Mouse (Mus musculus) neural tube, embryonic 12.5 days (tissue): ENCODE measurements around the gene Nuak1. TPM values are rescaled to one million over a fixed set of nuclear protein-coding genes. Genes with fewer than 3 reads are reported as not detected.
"Not testable (repeated sequence)": the region's sequence is repeated elsewhere in the genome, so short reads cannot be mapped to it uniquely, and the experiment has no call there.

Source experiments
- ATAC-seq: fragments of 200-750 bp; cut with Nextera tagmentation; 2 replicates; pipeline ENCODE4 v1.8.0; 2017; ENCODE audit warnings: low read depth, mild to moderate bottlenecking, moderate TSS enrichment, moderate library complexity; ENCODE audit not compliant: low FRiP score
- H3K27ac ChIP-seq: fragments of 300-500 bp; sonication (generic); 2 replicates; pipeline ENCODE4 v1.5.1; 2016
- H3K27me3 ChIP-seq: fragments of 300-500 bp; sonication (generic); replicated peaks from 2 replicates; pipeline ENCODE4 v1.6.1; 2016; ENCODE audit warnings: mild to moderate bottlenecking
- H3K36me3 ChIP-seq: fragments of 300-500 bp; sonication (generic); 2 replicates; pipeline ENCODE4 v1.6.1; 2016; ENCODE audit warnings: mild to moderate bottlenecking
- H3K4me1 ChIP-seq: fragments of 300-500 bp; sonication (generic); 2 replicates; pipeline ENCODE4 v1.6.1; 2016
- H3K4me2 ChIP-seq: fragments of 300-500 bp; sonication (generic); replicated peaks from 2 replicates; pipeline ENCODE4 v1.6.1; 2016; ENCODE audit warnings: mild to moderate bottlenecking
- H3K4me3 ChIP-seq: fragments of 300-500 bp; sonication (generic); 2 replicates; pipeline ENCODE4 v1.5.1; 2016
- H3K9ac ChIP-seq: fragments of 300-500 bp; sonication (generic); 2 replicates; pipeline ENCODE4 v1.6.1; 2016; ENCODE audit warnings: mild to moderate bottlenecking
- H3K9me3 ChIP-seq: fragments of 300-500 bp; sonication (generic); 2 replicates; pipeline ENCODE4 v1.6.1; 2016; ENCODE audit warnings: mild to moderate bottlenecking
- WGBS: fragments of 180-500 bp; shearing (Covaris S2); methylation state at CpG from one replicate; pipeline ENCODE4 v1.1.7; 2016; 5-methylcytosine and 5-hydroxymethylcytosine counted together
- polyA plus RNA-seq: library from polyadenylated mRNA; unstranded; fragments of >200 nt; fragmentation: Nextera tagmentation; extraction: Ambion mirVana; gene quantifications from 2 replicates; pipeline ENCODE4 v1.2.1, GENCODE M21; 2016

The Nuak1 gene
- 4.6 and 4.8 TPM in 2 replicates for polyA plus RNA-seq

DNA sequence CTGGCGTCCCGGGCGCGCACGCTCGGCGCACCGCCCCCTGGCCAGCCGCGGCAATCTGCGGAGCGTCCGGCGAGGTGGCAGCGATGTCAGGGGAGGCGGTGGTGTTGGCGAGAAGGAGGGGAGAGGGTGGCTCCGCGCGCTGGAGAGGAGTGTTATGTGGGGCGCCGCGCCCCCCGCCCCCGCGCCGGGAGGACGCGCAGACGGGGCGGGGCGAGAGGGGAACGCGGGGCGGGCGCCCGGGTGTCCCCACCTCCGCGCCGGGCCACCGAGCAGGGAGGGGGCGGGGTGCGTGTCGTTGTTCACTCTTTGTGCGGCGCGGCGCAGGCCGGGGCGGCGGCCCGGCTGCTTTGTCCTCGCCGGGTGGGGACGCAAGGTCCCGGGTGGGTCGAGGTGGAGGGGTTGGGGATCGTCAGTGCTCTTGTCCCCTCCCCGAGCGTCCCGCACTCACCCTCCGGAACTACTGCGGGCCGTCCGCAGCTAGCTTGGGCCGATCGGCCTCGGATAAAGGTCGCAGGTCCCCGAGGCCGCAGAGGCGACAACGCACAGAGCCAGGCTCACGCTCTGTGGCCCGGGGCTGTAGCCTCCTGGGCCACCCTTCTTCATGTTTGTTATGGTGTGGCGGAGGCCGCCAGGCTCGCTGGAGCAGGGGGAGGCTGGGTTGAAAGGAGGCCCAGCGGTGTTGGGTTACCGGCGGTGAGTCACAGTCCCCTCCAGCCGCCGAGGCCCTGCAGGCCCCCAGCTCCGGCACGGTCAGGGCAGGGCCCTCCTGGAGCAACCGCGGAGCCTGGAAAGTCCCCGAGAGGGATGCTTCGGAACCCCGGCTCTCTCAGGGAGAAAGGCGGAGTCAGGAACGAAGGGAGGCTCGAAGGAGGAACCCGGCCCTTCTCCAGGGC is at the start of gene Nuak1:
Gene Nuak1 (minus strand): TSS at position 57 of the 893 bp plus-strand sequence.
- H3K9ac ChIP-seq = peak within 1 kb of the TSS; percentile 100
- peaks cover 51% of the 10 kb centered on the region for H3K4me1 ChIP-seq
- under 1% methylated on average over 74 of the region's 94 CpGs for WGBS
- H3K9me3 ChIP-seq = no peaks in the 10 kb centered on the region
- peak within 1 kb of the TSS; percentile 84 for H3K4me2 ChIP-seq
- H3K36me3 ChIP-seq = no peaks in the 10 kb centered on the region
- peak; percentile 88 for ATAC-seq
- H3K27me3 ChIP-seq = no peaks in the 10 kb centered on the region
- H3K4me3 ChIP-seq = peak within 1 kb of the TSS; percentile 80
- H3K27ac ChIP-seq = peak within 1 kb of the TSS; percentile 96

DNA sequence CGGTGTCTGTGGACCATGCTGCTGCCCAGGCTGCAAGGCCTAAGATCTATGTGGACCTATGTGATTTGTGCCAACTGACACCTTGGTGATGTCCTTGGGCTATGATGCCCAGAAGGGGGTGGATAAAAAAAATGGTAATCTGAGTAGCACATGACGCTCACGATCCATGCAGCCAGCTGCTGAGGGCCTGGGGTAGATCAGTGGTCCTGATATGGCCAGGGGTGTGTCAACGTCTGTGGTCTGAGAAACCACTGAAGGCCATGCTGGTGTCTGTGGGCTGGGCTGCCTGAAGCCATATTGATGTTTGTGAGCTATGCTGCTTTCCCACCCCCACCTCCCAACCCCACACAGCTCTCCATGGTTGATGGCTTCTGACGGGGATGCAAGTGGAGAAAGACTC is 49.7 kb upstream of the Nuak1 start:
- Histone ChIP-seq H3K36me3 (no peaks in the 10 kb centered on the region), H3K9me3 (no peaks in the 10 kb centered on the region), H3K4me1 (no peaks in the 10 kb centered on the region), H3K27ac (no peak overlapping the region), H3K9ac (no peak overlapping the region), H3K27me3 (no peaks in the 10 kb centered on the region), H3K4me3 (no peak overlapping the region), H3K4me2 (no peak overlapping the region)
- ATAC-seq = no peak
- 93% methylated on average over 5 of the region's 5 CpGs for WGBS

DNA sequence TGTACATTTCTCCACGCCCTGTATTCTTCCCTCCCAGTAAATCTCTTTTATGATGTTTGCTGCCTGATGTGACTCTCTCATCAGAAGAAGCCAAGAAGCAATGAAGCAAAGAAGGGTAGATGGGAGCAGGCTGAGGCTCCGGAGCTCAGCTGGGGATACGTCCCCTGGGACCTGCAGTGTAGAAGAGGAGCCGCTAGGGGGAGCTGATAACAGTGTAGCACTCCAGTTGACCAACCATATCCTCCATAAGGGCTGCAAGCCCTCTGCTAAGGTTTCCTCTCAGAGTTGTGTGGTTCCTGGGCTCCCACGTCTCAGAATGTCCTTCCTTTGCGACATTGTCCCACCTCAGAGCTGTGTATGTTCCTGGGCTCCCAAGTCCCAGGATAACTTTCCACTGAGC is 47.9 kb upstream of the Nuak1 start:
- Histone ChIP-seq H3K4me1 (no peaks in the 10 kb centered on the region), H3K9me3 (no peaks in the 10 kb centered on the region), H3K4me3 (no peak overlapping the region), H3K9ac (no peak overlapping the region), H3K4me2 (no peak overlapping the region), H3K36me3 (no peaks in the 10 kb centered on the region), H3K27me3 (no peaks in the 10 kb centered on the region), H3K27ac (no peak overlapping the region)
- 41% methylated on average over 6 of the region's 6 CpGs for WGBS
- no peak for ATAC-seq

DNA sequence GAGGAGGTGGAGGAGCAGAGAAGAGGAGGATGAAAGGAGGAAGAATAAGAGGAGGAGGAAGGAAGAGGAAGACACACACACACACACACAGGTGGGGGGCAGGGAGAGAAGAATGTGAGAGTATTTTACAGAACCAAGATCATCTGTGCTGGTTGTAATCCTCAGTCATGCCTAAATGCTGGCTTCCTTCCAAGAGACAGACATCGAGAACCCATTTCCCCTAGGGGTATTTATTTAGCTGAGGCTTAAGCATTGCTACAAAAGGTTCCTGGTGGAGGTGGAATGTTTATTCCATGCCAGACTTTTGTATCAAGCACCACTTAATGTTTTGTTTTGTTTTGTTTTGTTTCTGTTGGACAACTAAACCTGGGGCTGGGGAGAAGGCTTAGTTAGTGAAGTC is 44.3 kb upstream of the Nuak1 start:
- Histone ChIP-seq H3K9ac (no peak overlapping the region), H3K4me1 (peaks cover 6% of the 10 kb centered on the region; the same call in 1 of the 2 replicates)

DNA sequence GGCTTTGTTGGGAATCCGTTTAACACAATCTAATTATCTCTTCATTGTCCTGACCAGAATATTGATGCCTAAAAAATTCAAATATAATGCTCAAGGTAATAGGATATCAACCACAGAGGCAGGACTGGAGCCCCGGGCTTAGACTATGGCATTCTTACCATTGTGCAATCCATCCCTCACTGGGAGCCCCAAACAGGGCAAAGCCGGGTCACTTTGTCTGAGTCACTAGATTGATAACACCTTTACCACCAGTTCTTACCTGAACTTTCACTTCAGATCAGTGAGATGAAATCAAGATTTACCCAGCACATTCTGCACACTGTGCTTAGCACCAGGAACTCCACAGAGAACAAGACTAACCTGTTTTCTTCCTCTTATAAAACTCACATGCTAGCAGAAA is 43.2 kb upstream of the Nuak1 start:
- no peak overlapping the region for H3K4me2 ChIP-seq
- no peak for ATAC-seq
- 84% methylated on average over 3 of the region's 3 CpGs for WGBS

More for the DNA sequence above, 44.3 kb upstream of the Nuak1 start:
- H3K4me3 ChIP-seq = no peak overlapping the region
- H3K27me3 ChIP-seq = no peaks in the 10 kb centered on the region
- ATAC-seq = no peak
- 69% methylated on average over 1 of the region's 1 CpGs for WGBS
- no peak overlapping the region for H3K27ac ChIP-seq
- no peaks in the 10 kb centered on the region for H3K9me3 ChIP-seq
- H3K4me2 ChIP-seq = no peak overlapping the region
- H3K36me3 ChIP-seq = no peaks in the 10 kb centered on the region

DNA sequence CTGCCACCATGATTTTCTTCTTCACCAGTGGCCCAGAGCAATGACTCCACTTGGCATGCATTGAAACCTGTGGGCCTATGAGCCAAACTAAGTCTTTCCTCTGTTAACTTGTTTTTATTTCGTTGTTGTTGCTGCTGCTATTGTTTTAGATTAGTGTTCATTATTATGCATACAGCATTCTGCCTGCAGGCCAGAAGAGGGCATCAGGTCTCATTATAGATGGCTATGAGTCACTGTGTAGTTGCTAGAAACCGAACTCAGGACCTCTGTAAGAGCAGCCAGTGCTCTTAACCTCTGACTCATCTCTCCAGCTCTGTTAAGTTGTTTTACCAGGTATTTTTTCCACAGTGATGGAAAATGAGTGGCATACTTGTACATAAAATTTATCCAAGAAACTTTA is 42.7 kb upstream of the Nuak1 start:
- no peaks in the 10 kb centered on the region for H3K27me3 ChIP-seq
- no peaks in the 10 kb centered on the region for H3K9me3 ChIP-seq
- no peak overlapping the region for H3K27ac ChIP-seq
- no peak overlapping the region for H3K9ac ChIP-seq
- H3K4me2 ChIP-seq = no peak overlapping the region
- H3K4me1 ChIP-seq = peaks cover 6% of the 10 kb centered on the region
- H3K36me3 ChIP-seq = no peaks in the 10 kb centered on the region
- no peak for ATAC-seq
- WGBS = 84% methylated on average over 2 of the region's 2 CpGs
- no peak overlapping the region for H3K4me3 ChIP-seq

More for the DNA sequence above, 43.2 kb upstream of the Nuak1 start:
- H3K27me3 ChIP-seq = no peaks in the 10 kb centered on the region
- no peaks in the 10 kb centered on the region for H3K36me3 ChIP-seq
- H3K9me3 ChIP-seq = no peaks in the 10 kb centered on the region
- peaks cover 6% of the 10 kb centered on the region; the same call in 1 of the 2 replicates for H3K4me1 ChIP-seq
- no peak overlapping the region for H3K9ac ChIP-seq
- no peak overlapping the region for H3K4me3 ChIP-seq
- no peak overlapping the region for H3K27ac ChIP-seq

DNA sequence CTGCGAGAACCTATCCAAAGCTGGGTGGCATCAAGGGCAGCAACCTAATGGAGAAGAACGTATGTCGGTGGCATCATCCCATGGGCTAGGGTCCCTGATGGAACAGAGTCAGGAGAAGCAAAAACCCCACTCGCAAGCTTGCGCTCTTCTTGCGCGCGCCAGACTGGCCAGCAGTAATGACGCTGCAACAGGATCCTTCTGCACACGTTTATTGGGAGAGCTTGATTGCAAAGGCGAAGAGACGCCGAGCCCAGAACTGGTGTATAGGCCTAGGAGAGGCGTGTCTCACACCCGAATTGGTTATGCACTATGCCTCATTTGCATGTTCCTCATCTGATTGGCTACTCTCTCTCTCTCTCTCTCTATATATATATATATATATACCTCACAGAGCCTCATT is 42.0 kb upstream of the Nuak1 start:
- peaks cover 13% of the 10 kb centered on the region for H3K4me1 ChIP-seq
- H3K9me3 ChIP-seq, H3K27me3 ChIP-seq, H3K4me2 ChIP-seq, H3K9ac ChIP-seq, ATAC-seq, H3K4me3 ChIP-seq, H3K27ac ChIP-seq, H3K36me3 ChIP-seq: not testable (repeated sequence)
- 90% methylated on average over 15 of the region's 15 CpGs for WGBS

DNA sequence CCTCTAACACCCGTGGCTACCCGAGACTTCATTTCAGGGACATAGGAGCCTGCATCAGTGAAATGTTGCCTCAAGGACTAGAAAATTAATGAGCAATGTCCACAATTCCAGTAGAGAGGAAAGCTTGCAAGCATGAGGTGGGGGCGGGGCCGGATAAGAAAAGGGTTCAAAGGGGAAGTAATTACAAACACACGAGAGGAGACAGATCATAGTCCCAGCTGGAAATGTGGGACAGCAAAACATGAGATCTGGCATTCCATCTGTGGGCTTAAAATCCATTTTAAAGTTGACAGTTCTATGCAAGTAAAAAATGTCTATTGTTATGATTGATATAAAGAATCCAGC is 40.9 kb upstream of the Nuak1 start:
- no peak for ATAC-seq
- Histone ChIP-seq H3K9me3 (no peaks in the 10 kb centered on the region), H3K4me2 (no peak overlapping the region), H3K27me3 (no peaks in the 10 kb centered on the region), H3K36me3 (no peaks in the 10 kb centered on the region), H3K9ac (no peak overlapping the region), H3K4me3 (no peak overlapping the region), H3K4me1 (peaks cover 24% of the 10 kb centered on the region), H3K27ac (no peak overlapping the region)
- WGBS = 55% methylated on average over 5 of the region's 5 CpGs

DNA sequence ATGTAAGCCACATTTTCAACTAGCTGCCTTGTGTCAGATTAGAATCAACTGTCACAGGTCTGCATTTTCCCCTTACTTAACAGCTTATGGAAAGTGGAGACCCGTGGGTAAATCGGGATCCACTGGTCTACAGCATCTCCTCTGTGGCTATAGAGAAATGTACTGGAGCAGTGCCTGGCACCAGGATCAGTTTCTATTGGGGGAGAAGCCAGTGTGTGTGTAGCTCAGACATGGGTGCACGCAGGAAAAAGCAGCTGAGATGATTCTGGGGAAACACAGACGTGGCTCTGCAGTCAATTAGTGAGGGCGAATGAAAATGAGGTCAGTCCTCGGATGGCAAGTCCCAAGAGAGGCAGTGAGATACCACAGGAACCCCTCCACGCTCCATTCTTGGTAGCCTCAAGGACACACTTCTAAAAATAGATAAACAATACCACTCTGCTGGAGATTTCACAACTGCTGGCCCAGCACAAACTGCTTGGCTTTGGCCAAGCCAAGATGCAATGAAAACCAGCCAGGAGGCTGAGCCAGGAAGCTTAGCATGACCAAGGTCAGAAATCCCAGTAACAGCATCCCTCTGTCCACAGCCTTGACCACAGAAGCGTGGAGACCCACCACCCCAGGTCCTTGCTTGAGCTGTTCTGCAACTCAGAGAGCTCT is 40.4 kb upstream of the Nuak1 start:
- H3K27ac ChIP-seq = peak overlapping the region; percentile 4; the same call in 1 of the 2 replicates

DNA sequence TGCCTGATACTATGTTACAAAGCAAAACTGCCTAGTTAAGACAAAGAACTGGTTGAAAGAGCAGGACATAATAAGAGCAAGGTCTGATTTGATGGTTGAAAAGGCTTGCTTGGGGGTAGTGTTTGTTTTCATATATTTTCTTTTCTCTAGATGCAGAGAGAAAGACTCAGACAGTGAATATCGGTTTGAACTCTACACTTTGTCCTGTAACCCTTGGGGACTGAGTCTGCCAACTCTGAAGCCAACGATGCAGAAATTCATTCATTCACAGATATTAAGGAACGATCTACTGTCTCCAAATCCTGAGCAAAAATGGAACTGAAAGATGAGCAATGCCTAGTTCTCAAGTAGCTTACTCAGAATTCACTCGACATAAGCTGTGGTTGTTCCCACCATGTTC is 39.7 kb upstream of the Nuak1 start:
- 55% methylated on average over 4 of the region's 4 CpGs for WGBS
- no peaks in the 10 kb centered on the region for H3K36me3 ChIP-seq
- no peak overlapping the region for H3K4me2 ChIP-seq
- H3K9me3 ChIP-seq = no peaks in the 10 kb centered on the region
- peak overlapping the region; percentile 4; the same call in 1 of the 2 replicates for H3K27ac ChIP-seq
- H3K4me1 ChIP-seq = peaks cover 26% of the 10 kb centered on the region
- no peak for ATAC-seq
- H3K9ac ChIP-seq = no peak overlapping the region
- H3K27me3 ChIP-seq = no peaks in the 10 kb centered on the region
- H3K4me3 ChIP-seq = no peak overlapping the region

More for the DNA sequence above, 40.4 kb upstream of the Nuak1 start:
- no peak overlapping the region for H3K9ac ChIP-seq
- peaks cover 26% of the 10 kb centered on the region for H3K4me1 ChIP-seq
- H3K27me3 ChIP-seq = no peaks in the 10 kb centered on the region
- no peak overlapping the region for H3K4me2 ChIP-seq
- H3K9me3 ChIP-seq = no peaks in the 10 kb centered on the region
- no peak overlapping the region for H3K4me3 ChIP-seq
- no peak for ATAC-seq
- no peaks in the 10 kb centered on the region for H3K36me3 ChIP-seq
- 66% methylated on average over 8 of the region's 8 CpGs for WGBS

DNA sequence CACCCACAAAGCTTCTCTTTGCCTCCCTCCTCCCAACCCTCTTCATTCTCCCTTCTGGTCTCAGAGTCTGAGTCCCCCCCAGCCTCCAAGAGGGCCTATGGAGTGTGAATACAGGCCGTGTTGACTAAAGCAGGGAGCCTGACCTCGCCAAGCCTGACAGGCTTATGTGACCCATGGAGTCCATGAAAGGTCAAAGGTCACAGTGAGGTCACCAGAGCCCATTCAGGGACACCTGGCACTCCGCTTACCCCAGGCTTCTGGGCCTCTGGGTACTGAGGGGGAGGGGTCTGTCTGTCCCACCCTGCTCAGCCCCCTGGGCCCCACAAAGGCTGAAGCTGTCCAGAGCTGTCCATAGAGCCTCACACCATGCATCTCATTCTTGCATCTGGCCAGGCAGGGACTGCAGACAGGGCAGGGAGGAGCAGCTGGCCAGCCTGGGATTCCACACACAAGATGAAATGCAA is 37.2 kb upstream of the Nuak1 start:
- Histone ChIP-seq H3K4me1 (peaks cover 26% of the 10 kb centered on the region), H3K9me3 (no peaks in the 10 kb centered on the region), H3K36me3 (no peaks in the 10 kb centered on the region), H3K4me3 (no peak overlapping the region), H3K9ac (no peak overlapping the region), H3K27ac (no peak overlapping the region), H3K27me3 (no peaks in the 10 kb centered on the region), H3K4me2 (no peak overlapping the region)
- peak; percentile 62 for ATAC-seq
- 6% methylated on average over 3 of the region's 3 CpGs for WGBS

DNA sequence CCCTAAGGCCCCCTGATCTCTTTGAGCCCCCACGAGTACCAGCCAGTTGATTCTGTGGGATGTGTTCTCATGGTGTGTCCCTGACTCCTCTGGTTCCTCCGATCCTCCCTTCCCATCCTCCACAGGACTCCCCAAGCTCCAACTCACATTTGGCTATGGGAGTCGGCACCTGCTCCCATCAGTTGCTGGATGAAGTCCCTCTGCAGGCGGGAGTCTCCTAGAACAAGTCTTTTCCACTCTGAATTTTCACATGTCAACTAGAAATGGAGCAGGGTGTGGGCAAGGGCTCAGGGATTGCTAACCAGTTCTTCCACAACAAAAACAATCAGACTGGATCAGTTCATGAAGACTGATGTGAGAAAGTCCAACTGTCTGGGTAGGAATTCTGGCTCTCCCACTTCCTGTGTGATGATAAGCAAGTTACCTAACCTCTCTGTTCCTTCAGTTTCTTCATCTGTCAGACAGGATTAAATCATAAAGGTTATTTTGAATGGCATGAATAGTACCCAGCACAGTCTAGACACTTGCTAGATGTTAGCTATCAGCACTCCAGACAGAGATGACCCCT is 36.7 kb upstream of the Nuak1 start:
- Histone ChIP-seq H3K4me1 (peaks cover 26% of the 10 kb centered on the region), H3K27ac (no peak overlapping the region), H3K27me3 (no peaks in the 10 kb centered on the region), H3K4me3 (no peak overlapping the region), H3K9ac (no peak overlapping the region), H3K4me2 (no peak overlapping the region), H3K36me3 (no peaks in the 10 kb centered on the region), H3K9me3 (no peaks in the 10 kb centered on the region)
- peak; percentile 15; the same call in 1 of the 2 replicates for ATAC-seq
- WGBS = 44% methylated on average over 4 of the region's 4 CpGs
